Mouse (Mus musculus) forebrain, embryonic 10.5 days (tissue): ENCODE measurements around the gene Tspan18. TPM values are rescaled to one million over a fixed set of nuclear protein-coding genes. Genes with fewer than 3 reads are reported as not detected.
A peak's percentile ranks its signal among the peaks of the same experiment; 100 is the strongest.

Experiments
- DNase-seq: peaks from one replicate; pipeline ENCODE4 v3.0.0-alpha.2; 2017; ENCODE audit warnings: low spot score; ENCODE audit errors: extremely low spot score
- H3K27ac ChIP-seq: fragments of 300-500 bp; sonication (generic); 2 replicates; pipeline ENCODE4 v1.5.1; 2016; ENCODE audit warnings: mild to moderate bottlenecking
- H3K27me3 ChIP-seq: fragments of 300-500 bp; sonication (generic); 2 replicates; pipeline ENCODE4 v1.6.1; 2016; ENCODE audit warnings: mild to moderate bottlenecking; ENCODE audit not compliant: poor library complexity, severe bottlenecking
- H3K36me3 ChIP-seq: fragments of 300-500 bp; sonication (generic); replicated peaks from 2 replicates; pipeline ENCODE4 v1.6.1; 2016; ENCODE audit warnings: mild to moderate bottlenecking, moderate library complexity
- H3K4me1 ChIP-seq: fragments of 300-500 bp; sonication (generic); 2 replicates; pipeline ENCODE4 v1.6.1; 2016
- H3K4me3 ChIP-seq: fragments of 300-500 bp; sonication (generic); 2 replicates; pipeline ENCODE4 v1.5.1; 2016; ENCODE audit warnings: mild to moderate bottlenecking, moderate library complexity
- H3K9me3 ChIP-seq: fragments of 300-500 bp; sonication (generic); 2 replicates; pipeline ENCODE4 v1.6.1; 2016; ENCODE audit warnings: mild to moderate bottlenecking, moderate library complexity
- WGBS: fragments of 180-500 bp; shearing (Covaris S2); methylation state at CpG from one replicate; pipeline ENCODE4 v1.1.7; 2016; 5-methylcytosine and 5-hydroxymethylcytosine counted together
- polyA plus RNA-seq: library from polyadenylated mRNA; unstranded; fragments of >200 nt; fragmentation: Nextera tagmentation; extraction: Ambion mirVana; gene quantifications from 2 replicates; pipeline ENCODE4 v1.2.1, GENCODE M21; 2016

Gene Tspan18
- polyA plus RNA-seq, 1 experiment from 2014 or later: 31.4 TPM

GRCm38 (mm10) chr2:93357391-93357790 lies 23.1 kb upstream of the Tspan18 start:
- WGBS: 54% methylated on average over 2 of the region's 2 CpGs
- peaks cover 3% of the 10 kb centered on the region; the same call in 1 of the 2 replicates for H3K27me3 ChIP-seq
- H3K4me3 ChIP-seq: no peak overlapping the region
- peaks cover 44% of the 10 kb centered on the region for H3K4me1 ChIP-seq
- no peaks in the 10 kb centered on the region for H3K9me3 ChIP-seq
- no peaks in the 10 kb centered on the region for H3K36me3 ChIP-seq
- DNase-seq: no peak
- H3K27ac ChIP-seq: peak overlapping the region; percentile 48; the same call in 1 of the 2 replicates

GRCm38 (mm10) chr2:93355845-93356244 lies 21.5 kb upstream of the Tspan18 start:
- 68% methylated on average over 7 of the region's 7 CpGs for WGBS

DNA sequence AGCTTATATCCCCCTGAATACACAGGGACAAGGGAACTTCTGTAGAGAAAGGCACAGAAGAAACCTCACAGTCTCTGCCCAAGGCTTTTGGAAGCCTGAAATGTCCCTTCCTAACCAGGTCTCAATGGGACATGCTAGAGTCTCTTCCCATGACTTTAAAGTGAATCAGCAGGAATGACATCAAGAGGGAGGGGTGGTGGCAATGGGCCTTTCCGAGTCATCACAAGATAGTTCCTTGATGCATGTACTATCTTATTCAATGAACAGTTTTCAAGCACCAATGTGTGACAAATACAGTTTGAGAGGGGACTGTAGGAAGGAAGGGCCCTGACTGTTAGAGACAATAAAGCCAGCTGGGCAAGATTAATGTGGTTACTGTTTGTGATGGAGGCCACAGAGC lies 20.3 kb upstream of the Tspan18 start:
- WGBS: 93% methylated on average over 1 of the region's 1 CpGs
- H3K36me3 ChIP-seq: no peaks in the 10 kb centered on the region
- H3K27me3 ChIP-seq: peaks cover 3% of the 10 kb centered on the region
- DNase-seq: no peak
- H3K4me1 ChIP-seq: peaks cover 37% of the 10 kb centered on the region
- no peak overlapping the region for H3K4me3 ChIP-seq
- no peaks in the 10 kb centered on the region for H3K9me3 ChIP-seq
- 0 out of 2 replicates have a peak overlapping the region, but pooled peaks have one; percentile 48 for H3K27ac ChIP-seq

More at GRCm38 (mm10) chr2:93355845-93356244, 21.5 kb upstream of the Tspan18 start:
- H3K27ac ChIP-seq: peak overlapping the region; percentile 48; the same call in 1 of the 2 replicates
- no peaks in the 10 kb centered on the region for H3K9me3 ChIP-seq
- H3K27me3 ChIP-seq: peaks cover 3% of the 10 kb centered on the region
- no peaks in the 10 kb centered on the region for H3K36me3 ChIP-seq
- no peak for DNase-seq
- H3K4me3 ChIP-seq: no peak overlapping the region
- H3K4me1 ChIP-seq: peaks cover 37% of the 10 kb centered on the region

GRCm38 (mm10) chr2:93353725-93354124 lies 19.4 kb upstream of the Tspan18 start:
- H3K4me3 ChIP-seq: no peak overlapping the region
- no peaks in the 10 kb centered on the region for H3K36me3 ChIP-seq
- 79% methylated on average over 4 of the region's 4 CpGs for WGBS
- peaks cover 37% of the 10 kb centered on the region for H3K4me1 ChIP-seq
- H3K27ac ChIP-seq: peak overlapping the region; percentile 67
- H3K9me3 ChIP-seq: no peaks in the 10 kb centered on the region
- no peak for DNase-seq
- peaks cover 3% of the 10 kb centered on the region for H3K27me3 ChIP-seq

- H3K4me1 ChIP-seq: peaks cover 37% of the 10 kb centered on the region
- no peak overlapping the region for H3K4me3 ChIP-seq
- peak overlapping the region; percentile 67 for H3K27ac ChIP-seq
- DNase-seq: no peak
- no peaks in the 10 kb centered on the region for H3K9me3 ChIP-seq
- H3K36me3 ChIP-seq: no peaks in the 10 kb centered on the region
- WGBS: 88% methylated on average over 8 of the region's 8 CpGs
- H3K27me3 ChIP-seq: no peaks in the 10 kb centered on the region; the same call in 1 of the 2 replicates
Measured at GRCm38 (mm10) chr2:93352915-93353685, 18.8 kb upstream of the Tspan18 start.

- Histone ChIP-seq H3K4me1 (peaks cover 33% of the 10 kb centered on the region), H3K36me3 (no peaks in the 10 kb centered on the region), H3K27me3 (no peaks in the 10 kb centered on the region; the same call in 1 of the 2 replicates), H3K27ac (no peak overlapping the region), H3K4me3 (no peak overlapping the region), H3K9me3 (no peaks in the 10 kb centered on the region)
- WGBS: 77% methylated on average over 7 of the region's 7 CpGs
- DNase-seq: no peak
Measured at GRCm38 (mm10) chr2:93351352-93351751, 17.0 kb upstream of the Tspan18 start.

DNA sequence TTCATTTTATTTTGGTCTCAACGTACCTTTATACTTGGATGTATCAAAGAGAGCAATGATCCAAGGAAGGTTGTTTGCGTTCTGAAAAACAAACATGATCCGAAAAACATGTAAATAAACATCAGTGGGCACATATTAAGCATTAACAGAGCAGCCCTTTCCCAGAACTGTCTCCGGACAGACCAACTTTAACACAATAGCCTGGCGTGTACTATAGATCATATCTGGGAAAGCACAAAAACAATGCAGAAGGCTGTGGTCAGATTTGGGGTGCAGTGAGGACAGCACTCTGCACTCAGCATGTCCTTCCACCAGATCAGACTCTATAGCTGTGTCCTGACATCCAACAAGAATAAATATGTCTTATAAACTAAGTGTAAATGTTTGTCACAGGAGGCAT lies 12.7 kb upstream of the Tspan18 start:
- Histone ChIP-seq H3K4me3 (no peak overlapping the region), H3K4me1 (peaks cover 22% of the 10 kb centered on the region), H3K9me3 (no peaks in the 10 kb centered on the region), H3K36me3 (no peaks in the 10 kb centered on the region), H3K27ac (0 out of 2 replicates have a peak overlapping the region, but pooled peaks have one; percentile 12), H3K27me3 (no peaks in the 10 kb centered on the region; the same call in 1 of the 2 replicates)
- no peak for DNase-seq
- 92% methylated on average over 5 of the region's 5 CpGs for WGBS

GRCm38 (mm10) chr2:93346609-93347008 lies 12.3 kb upstream of the Tspan18 start:
- no peak for DNase-seq
- 29% methylated on average over 6 of the region's 6 CpGs for WGBS
- Histone ChIP-seq H3K27me3 (no peaks in the 10 kb centered on the region; the same call in 1 of the 2 replicates), H3K4me3 (no peak overlapping the region), H3K9me3 (no peaks in the 10 kb centered on the region), H3K27ac (peak overlapping the region; percentile 12; the same call in 1 of the 2 replicates), H3K4me1 (peaks cover 19% of the 10 kb centered on the region), H3K36me3 (no peaks in the 10 kb centered on the region)

- 77% methylated on average over 5 of the region's 5 CpGs for WGBS
Measured at GRCm38 (mm10) chr2:93345663-93346268, 11.5 kb upstream of the Tspan18 start.

GRCm38 (mm10) chr2:93339373-93340106 lies 5.2 kb upstream of the Tspan18 start:
- Histone ChIP-seq H3K27ac (no peak overlapping the region), H3K4me1 (peaks cover 29% of the 10 kb centered on the region), H3K9me3 (no peaks in the 10 kb centered on the region), H3K27me3 (peaks cover 20% of the 10 kb centered on the region), H3K4me3 (no peak overlapping the region), H3K36me3 (no peaks in the 10 kb centered on the region)
- WGBS: 86% methylated on average over 9 of the region's 9 CpGs
- no peak for DNase-seq

More at GRCm38 (mm10) chr2:93345663-93346268, 11.5 kb upstream of the Tspan18 start:
- Histone ChIP-seq H3K9me3 (no peaks in the 10 kb centered on the region), H3K27ac (peak overlapping the region; percentile 12; the same call in 1 of the 2 replicates), H3K27me3 (no peaks in the 10 kb centered on the region), H3K4me1 (peaks cover 19% of the 10 kb centered on the region), H3K36me3 (no peaks in the 10 kb centered on the region), H3K4me3 (no peak overlapping the region)
- DNase-seq: no peak

GRCm38 (mm10) chr2:93335996-93336395 lies 1.7 kb upstream of the Tspan18 start:
- no peak for DNase-seq
- H3K36me3 ChIP-seq: peaks cover 10% of the 10 kb centered on the region
- H3K27me3 ChIP-seq: peaks cover 20% of the 10 kb centered on the region
- WGBS: 85% methylated on average over 11 of the region's 11 CpGs
- H3K9me3 ChIP-seq: no peaks in the 10 kb centered on the region
- H3K4me3 ChIP-seq: no peak overlapping the region
- peaks cover 59% of the 10 kb centered on the region for H3K4me1 ChIP-seq
- H3K27ac ChIP-seq: no peak overlapping the region

GRCm38 (mm10) chr2:93333241-93333816 lies 976 bp downstream of the Tspan18 start:
- Histone ChIP-seq H3K36me3 (peaks cover 24% of the 10 kb centered on the region), H3K27ac (peak overlapping the region; percentile 93), H3K27me3 (peaks cover 20% of the 10 kb centered on the region), H3K4me3 (peak overlapping the region; percentile 87), H3K4me1 (peaks cover 76% of the 10 kb centered on the region), H3K9me3 (no peaks in the 10 kb centered on the region)
- DNase-seq: peak; percentile 91
- 2% methylated on average over 29 of the region's 29 CpGs for WGBS
